Mouse (Mus musculus) CD4-positive naive resting alpha-beta T cell, adult 76 days (primary cell): ENCODE measurements around the gene S100a4. TPM values are rescaled to one million over a fixed set of nuclear protein-coding genes. Genes with fewer than 3 reads are reported as not detected.

ENCODE experiments used
- total RNA-seq: library from RNA; stranded (reverse); gene quantifications from one replicate; pipeline ENCODE4 v1.2.4, GENCODE M21; 2023

Gene S100a4
- total RNA-seq = 13.8 TPM

GRCm38 (mm10) chr3:90603623-90604022, at the start of gene S100a4:
Gene S100a4 (plus strand): TSS chr3:90603771.

GRCm38 (mm10) chr3:90560008-90560628, 43.5 kb upstream of the S100a4 start, which contains the start of gene S100a3:
Gene S100a3 (plus strand): TSS chr3:90560578.

GRCm38 (mm10) chr3:90589947-90590346, 13.6 kb upstream of the S100a4 start, which contains the start of gene S100a2:
Gene S100a2 (plus strand): TSS chr3:90590247.

GRCm38 (mm10) chr3:90601486-90602110, 2.0 kb upstream of the S100a4 start, which contains the start of gene Gm42674:
Gene Gm42674 (plus strand): TSS chr3:90601904.

GRCm38 (mm10) chr3:90608223-90608622, 4.7 kb downstream of the S100a4 start, which contains the start of gene S100a5:
Gene S100a5 (plus strand): TSS chr3:90608523.

GRCm38 (mm10) chr3:90612728-90613291, 9.2 kb downstream of the S100a4 start, which contains the start of gene S100a6:
Gene S100a6 (plus strand): TSS chr3:90612882.

GRCm38 (mm10) chr3:90653717-90654116, 50.1 kb downstream of the S100a4 start, which contains the start of gene S100a7a:
Gene S100a7a (plus strand): TSS chr3:90654017.

Other genes starting within 250 kb of the S100a4 start
- 1.3 TPM for gene Slc27a3, start 213.8 kb upstream of the S100a4 start, total RNA-seq
- gene Ints3, start 170.1 kb upstream of the S100a4 start, total RNA-seq = 42.6 TPM
- gene Npr1, start 137.9 kb upstream of the S100a4 start, total RNA-seq = not detected
- gene Ilf2, start 127.6 kb upstream of the S100a4 start, total RNA-seq = 87.3 TPM
- 40.6 TPM for gene Snapin, start 112.7 kb upstream of the S100a4 start, total RNA-seq
- 190 TPM for gene Chtop, start 94.3 kb upstream of the S100a4 start, total RNA-seq
- not detected for gene S100a1, start 89.4 kb upstream of the S100a4 start, total RNA-seq
- 22.1 TPM for gene S100a13, start 89.3 kb upstream of the S100a4 start, total RNA-seq
- gene S100a14, start 76.9 kb upstream of the S100a4 start, total RNA-seq = 0.79 TPM
- not detected for gene S100a16, start 66.5 kb upstream of the S100a4 start, total RNA-seq
- gene S100a3, start 43.2 kb upstream of the S100a4 start, total RNA-seq = not detected
- gene S100a2, start 13.5 kb upstream of the S100a4 start, total RNA-seq = not detected
- not detected for gene Gm42674, start 1.9 kb upstream of the S100a4 start, total RNA-seq
- gene S100a5, start 4.8 kb downstream of the S100a4 start, total RNA-seq = not detected
- 8.2 TPM for gene S100a6, start 9.1 kb downstream of the S100a4 start, total RNA-seq
- gene S100a7a, start 50.2 kb downstream of the S100a4 start, total RNA-seq = not detected
- gene S100a8, start 65.2 kb downstream of the S100a4 start, total RNA-seq = 16.9 TPM
- 25.7 TPM for gene S100a9, start 92.0 kb downstream of the S100a4 start, total RNA-seq
- gene Pglyrp4, start 123.1 kb downstream of the S100a4 start, total RNA-seq = not detected
- gene Gm5849, start 174.1 kb downstream of the S100a4 start, total RNA-seq = not detected